Mouse (Mus musculus) cerebellum, adult 18-20 months (tissue): ENCODE measurements at regions not wholly inside any gene's neighbourhood (a gene's known extent, or its start where the extent isn't known, plus 50 kb on each side); places are given as distances from the start of the nearest gene placed in this dataset.
"Not testable (repeated sequence)": the region's sequence is repeated elsewhere in the genome, so short reads cannot be mapped to it uniquely, and the experiment has no call there.

Experiments
- DNase-seq, 2 experiments: peaks; one replicate each; pipeline ENCODE4 v3.0.0; 2021

GRCm38 (mm10) chr13:99128979-99129378, 55.6 kb upstream of the Zfp366 start:
- no peak for DNase-seq

GRCm38 (mm10) chr13:99128284-99128691, 56.3 kb upstream of the Zfp366 start:
- DNase-seq = no peak

- no peak for DNase-seq
Observed at GRCm38 (mm10) chr13:99127716-99128115, 56.9 kb upstream of the Zfp366 start.

GRCm38 (mm10) chr13:99126971-99127370, 57.7 kb upstream of the Zfp366 start:
- DNase-seq = not testable (repeated sequence)

- DNase-seq = no peak
Observed at GRCm38 (mm10) chr13:99126538-99126937, 58.1 kb upstream of the Zfp366 start.

- DNase-seq = no peak
Observed at GRCm38 (mm10) chr13:99125946-99126345, 58.7 kb upstream of the Zfp366 start.

GRCm38 (mm10) chr13:99124894-99125570, 59.6 kb upstream of the Zfp366 start:
- no peak for DNase-seq

- no peak for DNase-seq
Observed at GRCm38 (mm10) chr13:99124141-99124540, 60.5 kb upstream of the Zfp366 start.

- DNase-seq = no peak
Observed at GRCm38 (mm10) chr13:99123476-99124140, 61.0 kb upstream of the Zfp366 start.

GRCm38 (mm10) chr13:99122539-99122938, 62.1 kb upstream of the Zfp366 start:
- not testable (repeated sequence) for DNase-seq

- DNase-seq = no peak
Observed at GRCm38 (mm10) chr13:99121096-99121495, 63.5 kb upstream of the Zfp366 start.

GRCm38 (mm10) chr13:99119941-99120340, 64.7 kb upstream of the Zfp366 start:
- no peak for DNase-seq

GRCm38 (mm10) chr13:99118901-99119300, 65.7 kb upstream of the Zfp366 start:
- DNase-seq = no peak

GRCm38 (mm10) chr13:99115541-99115940, 69.1 kb upstream of the Zfp366 start:
- DNase-seq = no peak

- no peak for DNase-seq
Observed at GRCm38 (mm10) chr13:99114565-99114964, 70.1 kb upstream of the Zfp366 start.

GRCm38 (mm10) chr13:99111736-99112386, 72.8 kb upstream of the Zfp366 start:
- no peak for DNase-seq

- no peak for DNase-seq
Observed at GRCm38 (mm10) chr13:99107983-99108382, 76.6 kb upstream of the Zfp366 start.

- DNase-seq = no peak
Observed at GRCm38 (mm10) chr13:99102089-99102681, 82.4 kb upstream of the Zfp366 start.

GRCm38 (mm10) chr13:99100430-99101409, 83.9 kb upstream of the Zfp366 start:
- peak; percentile 15 to 17 for DNase-seq

- DNase-seq = no peak
Observed at GRCm38 (mm10) chr13:99099794-99100429, 84.7 kb upstream of the Zfp366 start.

- DNase-seq = no peak
Observed at GRCm38 (mm10) chr13:99099226-99099625, 85.4 kb upstream of the Zfp366 start.
